Mouse (Mus musculus) inflammation-experienced regulatory T-cells (primary cell): ENCODE data around the gene Sele. TPM values are rescaled to one million over a fixed set of nuclear protein-coding genes. Genes with fewer than 3 reads are reported as not detected.

Source experiments
- polyA plus RNA-seq, 2 experiments: library from polyadenylated mRNA; unstranded; fragments of 100-300 nt; shearing (Covaris generic); gene quantifications; one replicate each; pipeline ENCODE4 v1.2.1; 2017

Gene Sele
- polyA plus RNA-seq = under 1 TPM; 0.30 to 0.92 TPM

GRCm38 (mm10) chr1:164047934-164048333 is at the start of gene Sele:
Gene Sele, plus strand, starts transcription at chr1:164048234.

GRCm38 (mm10) chr1:164061925-164062324 is 13.9 kb downstream of the Sele start, which contains the start of gene Sell:
Gene Sell, plus strand, starts transcription at chr1:164061982.

Other genes starting within 250 kb of the Sele start
- 10 to 100 TPM; 35.4 to 45.9 TPM for gene Scyl3, start 119.1 kb upstream of the Sele start, polyA plus RNA-seq
- 1 to 10 TPM; 2.0 to 4.4 TPM for gene BC055324, start 53.4 kb upstream of the Sele start, polyA plus RNA-seq
- 10 to 100 TPM; 23.0 to 34.0 TPM for gene Mettl18, start 53.3 kb upstream of the Sele start, polyA plus RNA-seq
- 100 to 1,000 TPM; 502 to 585 TPM for gene Sell, start 13.7 kb downstream of the Sele start, polyA plus RNA-seq
- gene Selp, start 67.0 kb downstream of the Sele start, polyA plus RNA-seq = 1 to 10 TPM; 1.4 to 2.2 TPM
- under 1 TPM in 1 of 2 experiments, not detected in 1; 0.16 TPM for gene F5, start 103.6 kb downstream of the Sele start, polyA plus RNA-seq
- 1 to 10 TPM; 6.0 to 7.6 TPM for gene Slc19a2, start 200.8 kb downstream of the Sele start, polyA plus RNA-seq
- 10 to 100 TPM in 1 of 2 experiments, 1 to 10 TPM in 1; 8.4 to 10.8 TPM for gene Ccdc181, start 227.4 kb downstream of the Sele start, polyA plus RNA-seq